Mouse (Mus musculus) frontal cortex, postnatal 14 days (tissue): Measurements from ENCODE around the gene Sipa1l1.

Experiments used
- DNase-seq, 2 experiments: peaks; one replicate each; pipeline ENCODE4 v3.0.0; 2022; ENCODE audit warnings: low spot score in 2 of 2

Gene Sipa1l1

DNA sequence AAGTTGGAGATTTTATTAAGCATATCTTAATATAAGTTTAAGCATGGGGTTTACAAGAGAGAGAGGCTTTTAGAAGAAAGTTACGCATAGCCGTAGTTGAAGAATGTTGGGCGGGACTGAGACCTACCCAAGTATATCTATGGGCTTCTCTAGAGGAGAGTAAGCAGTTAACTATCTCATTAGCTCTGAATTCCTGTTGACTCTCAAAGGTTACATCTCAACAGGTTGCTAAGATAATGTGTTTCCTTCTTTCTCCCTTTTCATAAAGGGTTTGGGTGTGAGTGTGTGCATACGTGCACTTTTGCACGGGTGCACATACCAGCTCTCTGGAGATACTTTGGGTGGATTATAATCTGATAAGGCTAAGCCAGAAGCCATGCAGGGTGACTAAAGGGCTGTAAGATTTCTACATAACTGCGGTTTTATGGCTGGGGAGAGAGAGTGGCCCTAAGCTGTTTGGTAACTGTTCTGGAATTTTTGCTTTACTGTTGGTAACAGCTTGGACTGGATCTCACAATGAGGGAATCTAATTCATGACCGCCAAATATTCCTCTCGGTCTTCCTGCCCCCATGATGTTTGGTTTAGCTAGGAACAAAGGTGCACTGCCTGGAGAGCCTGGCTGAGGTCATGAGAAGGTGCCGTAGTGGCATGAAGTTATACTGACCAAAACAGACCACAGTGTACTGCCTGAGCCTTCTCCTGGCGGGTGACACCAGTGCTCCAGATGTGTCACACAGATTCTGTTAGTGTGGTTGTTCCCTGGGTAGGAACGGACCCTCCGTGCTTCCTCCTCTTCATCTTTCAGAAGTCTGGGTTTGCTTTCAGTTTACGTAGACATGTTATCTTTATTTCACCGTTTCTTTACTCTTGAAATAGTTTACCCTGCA, 78.5 kb downstream of the Sipa1l1 start:
- DNase-seq, result no peak

DNA sequence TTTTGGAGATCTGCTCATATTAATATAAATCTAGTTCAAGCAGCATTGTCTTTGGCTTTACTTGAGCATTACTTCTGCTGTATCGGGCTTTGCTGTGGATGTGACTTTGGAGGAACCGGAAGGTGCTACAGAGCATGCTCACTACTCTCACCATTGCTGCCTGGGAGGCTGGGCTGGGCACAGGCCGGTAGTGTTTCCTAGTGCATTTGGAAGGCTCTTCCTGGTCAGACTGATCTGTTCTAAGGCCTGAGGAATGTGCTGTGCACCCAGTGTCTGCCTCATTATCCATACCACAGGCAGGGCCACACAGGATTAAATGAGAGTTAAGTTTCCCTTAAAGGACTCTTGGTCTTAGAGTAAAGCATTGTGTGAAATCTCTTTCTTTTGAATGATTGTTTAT, 79.4 kb downstream of the Sipa1l1 start:
- no peak for DNase-seq

DNA sequence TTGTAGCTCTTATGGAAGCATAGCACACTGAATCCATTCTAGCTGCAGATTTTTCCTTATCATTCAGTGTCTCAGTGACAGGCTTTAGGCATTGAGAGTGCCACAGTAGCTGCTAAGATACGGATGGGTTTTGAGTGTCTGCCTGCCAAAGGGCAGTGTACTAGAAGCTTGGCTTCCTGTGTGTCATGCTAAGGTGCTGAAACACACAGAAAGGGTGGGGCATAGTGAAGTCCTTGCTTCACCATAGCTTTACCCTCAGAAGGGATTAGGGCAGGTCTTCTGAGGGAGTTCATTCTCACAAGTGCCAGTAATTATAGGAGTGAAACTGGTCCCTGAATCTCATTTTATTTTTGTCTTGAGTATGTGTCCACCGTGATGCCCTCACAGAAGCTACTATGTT, 82.2 kb downstream of the Sipa1l1 start:
- no peak for DNase-seq

DNA sequence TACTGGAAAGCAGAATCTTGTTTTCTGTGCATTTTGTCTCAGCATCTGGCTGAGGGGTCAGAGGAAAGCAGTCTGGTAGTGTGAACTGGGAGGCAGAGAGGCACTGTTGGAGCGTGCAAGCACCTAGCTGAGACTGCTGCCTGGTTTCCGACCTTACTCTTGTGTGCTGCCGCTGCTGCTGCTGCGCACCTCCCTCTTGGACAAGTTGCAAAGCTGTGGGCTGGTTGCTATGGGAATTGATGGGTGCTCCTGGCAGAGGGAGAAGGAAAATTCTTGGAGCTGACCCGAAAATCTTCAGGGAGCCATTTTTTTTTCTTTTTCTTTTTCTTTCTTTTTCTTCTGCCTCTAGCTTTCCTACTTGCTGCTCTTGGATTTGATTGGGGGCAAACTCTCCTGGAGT, 85.0 kb downstream of the Sipa1l1 start:
- peak in 1 of 2 experiments; percentile 40 for DNase-seq

DNA sequence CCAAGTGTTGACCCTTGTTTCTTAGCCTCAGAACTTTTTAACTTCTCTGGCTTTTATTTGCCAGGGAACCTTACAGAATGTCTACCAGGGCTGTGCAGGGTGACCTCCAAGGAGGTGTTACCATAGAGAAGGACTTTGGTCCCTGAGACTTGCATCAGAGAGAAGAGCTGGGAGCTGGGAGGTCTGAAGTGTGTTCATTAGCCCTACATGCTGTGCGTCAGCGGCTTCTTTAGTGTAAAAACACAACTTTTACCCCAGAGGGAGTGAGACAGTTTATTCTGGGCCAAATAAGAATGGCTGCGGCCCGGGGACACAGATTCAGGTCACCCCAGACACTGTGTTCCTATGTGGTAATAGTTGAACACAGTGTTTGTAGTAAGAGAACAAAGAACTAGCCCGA, 86.9 kb downstream of the Sipa1l1 start:
- no peak for DNase-seq

DNA sequence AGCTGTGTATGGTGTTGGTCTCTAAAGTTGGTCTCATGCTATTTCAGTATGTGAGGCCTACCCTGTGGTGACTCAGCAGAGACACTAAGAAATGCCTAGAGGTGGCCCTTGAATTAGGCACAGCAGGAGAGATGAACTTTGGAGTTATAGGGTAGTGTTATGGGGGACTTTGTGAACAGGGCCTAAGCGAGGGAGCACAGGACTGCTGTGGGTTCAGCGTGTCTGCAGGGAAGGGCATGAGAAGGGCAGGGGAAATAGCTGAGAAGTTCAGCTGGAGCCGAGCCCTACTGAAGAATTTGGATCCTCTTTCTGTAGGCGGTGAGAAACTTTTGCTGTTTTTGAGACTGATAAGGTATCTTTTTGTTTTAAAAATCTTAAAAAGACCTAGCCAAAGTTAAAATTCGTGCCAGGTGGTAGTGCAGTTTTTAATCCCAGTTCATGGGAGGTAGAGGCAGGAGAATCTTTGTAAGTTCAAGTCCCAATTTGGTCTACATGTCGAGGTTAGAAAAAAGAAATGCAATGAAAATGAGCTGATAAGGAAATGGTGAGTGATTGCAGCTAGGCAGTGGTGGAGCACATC, 87.9 kb downstream of the Sipa1l1 start:
- DNase-seq, result no peak

DNA sequence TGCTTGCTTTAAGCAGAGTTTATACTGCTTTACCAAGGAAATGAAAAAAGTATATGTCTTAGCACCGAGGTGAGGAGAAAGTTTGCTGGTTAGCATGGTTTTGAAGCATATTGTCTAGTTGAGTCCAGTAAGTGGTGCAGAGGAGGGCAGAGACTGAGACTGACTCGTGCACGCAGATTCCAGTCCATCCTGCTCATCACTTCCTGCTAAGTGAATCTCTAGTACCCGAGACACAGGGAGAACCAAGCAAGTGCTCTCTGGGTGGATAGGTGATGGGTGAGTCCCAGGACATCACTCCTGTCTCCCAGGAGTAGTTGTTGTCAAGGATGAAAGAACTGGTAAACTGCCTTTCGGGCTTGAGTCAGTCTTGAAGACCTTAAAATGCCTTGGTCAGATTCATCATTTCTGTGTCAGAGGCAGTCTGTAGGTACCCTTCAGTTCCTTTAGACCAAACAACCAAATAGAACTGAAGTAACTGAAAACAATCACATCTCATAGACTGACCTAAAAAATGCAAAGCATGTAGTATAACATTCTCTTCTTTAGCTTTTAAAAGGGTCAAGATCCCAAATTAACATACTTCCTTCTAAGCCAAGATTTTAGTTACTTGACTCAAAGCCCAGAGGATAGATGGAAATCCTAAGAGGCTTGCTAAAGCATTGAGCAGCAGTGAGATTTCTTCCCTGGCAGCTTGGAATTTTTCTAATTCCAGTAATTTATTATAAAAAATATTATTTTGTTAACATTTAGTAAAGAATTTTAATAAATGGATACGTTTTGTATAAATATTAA, 89.1 kb downstream of the Sipa1l1 start:
- DNase-seq, result no peak

DNA sequence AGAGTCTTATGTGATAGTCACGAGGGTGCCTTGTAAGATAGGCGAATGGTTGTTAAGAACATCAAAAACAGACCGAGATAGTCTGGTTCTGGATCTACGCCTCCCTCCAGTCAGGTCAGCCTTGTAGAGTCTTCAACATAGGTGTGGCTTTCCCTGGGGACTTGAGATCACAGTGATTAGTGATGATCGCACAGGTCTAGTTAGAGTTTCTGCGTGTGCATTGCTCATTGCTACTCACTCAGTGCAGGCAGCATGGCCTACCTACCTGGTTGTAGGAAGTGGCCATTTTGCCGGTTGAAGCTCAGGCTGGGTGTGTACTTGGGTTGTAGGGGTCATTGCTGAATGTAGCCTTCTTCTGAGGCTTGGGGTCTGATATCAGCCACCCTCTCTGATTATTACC, 94.3 kb downstream of the Sipa1l1 start:
- no peak for DNase-seq

DNA sequence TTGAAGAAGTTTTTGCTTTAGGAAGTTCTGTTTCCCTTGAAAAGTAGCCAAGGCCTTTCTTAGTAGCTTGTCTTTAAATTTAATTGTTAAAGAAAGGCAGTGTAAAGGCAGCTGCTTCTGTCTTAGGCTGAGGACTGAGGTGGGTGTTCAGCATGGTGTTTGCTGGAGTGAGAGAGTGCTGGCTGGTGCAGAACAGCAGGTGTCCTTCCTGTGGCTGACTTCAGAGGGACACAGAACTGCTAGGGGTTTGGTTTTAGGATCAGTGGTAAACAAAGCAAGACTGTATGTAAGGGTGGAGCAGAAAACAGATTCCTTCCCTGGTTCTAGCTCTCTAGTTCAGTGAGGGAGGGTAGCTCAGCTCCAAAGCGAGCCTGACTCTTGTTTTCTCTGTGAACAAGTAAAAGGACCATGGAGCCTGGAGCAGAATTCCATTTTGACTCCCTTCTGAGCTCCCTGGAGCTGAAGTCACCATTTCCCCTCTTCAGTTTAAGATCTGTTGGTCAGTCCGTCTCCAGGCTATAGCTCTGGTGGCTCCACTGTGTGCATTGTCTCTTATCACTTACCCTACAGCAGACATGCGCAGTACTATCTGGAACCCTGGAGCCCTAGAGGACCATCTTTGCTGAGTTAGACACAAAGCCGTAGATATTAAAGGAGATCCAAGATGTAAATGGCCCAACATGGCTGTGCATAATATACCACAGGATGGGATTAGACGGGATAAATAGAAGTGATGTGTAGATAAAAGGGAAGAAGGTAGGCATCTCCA, 95.1 kb downstream of the Sipa1l1 start:
- DNase-seq, result no peak

DNA sequence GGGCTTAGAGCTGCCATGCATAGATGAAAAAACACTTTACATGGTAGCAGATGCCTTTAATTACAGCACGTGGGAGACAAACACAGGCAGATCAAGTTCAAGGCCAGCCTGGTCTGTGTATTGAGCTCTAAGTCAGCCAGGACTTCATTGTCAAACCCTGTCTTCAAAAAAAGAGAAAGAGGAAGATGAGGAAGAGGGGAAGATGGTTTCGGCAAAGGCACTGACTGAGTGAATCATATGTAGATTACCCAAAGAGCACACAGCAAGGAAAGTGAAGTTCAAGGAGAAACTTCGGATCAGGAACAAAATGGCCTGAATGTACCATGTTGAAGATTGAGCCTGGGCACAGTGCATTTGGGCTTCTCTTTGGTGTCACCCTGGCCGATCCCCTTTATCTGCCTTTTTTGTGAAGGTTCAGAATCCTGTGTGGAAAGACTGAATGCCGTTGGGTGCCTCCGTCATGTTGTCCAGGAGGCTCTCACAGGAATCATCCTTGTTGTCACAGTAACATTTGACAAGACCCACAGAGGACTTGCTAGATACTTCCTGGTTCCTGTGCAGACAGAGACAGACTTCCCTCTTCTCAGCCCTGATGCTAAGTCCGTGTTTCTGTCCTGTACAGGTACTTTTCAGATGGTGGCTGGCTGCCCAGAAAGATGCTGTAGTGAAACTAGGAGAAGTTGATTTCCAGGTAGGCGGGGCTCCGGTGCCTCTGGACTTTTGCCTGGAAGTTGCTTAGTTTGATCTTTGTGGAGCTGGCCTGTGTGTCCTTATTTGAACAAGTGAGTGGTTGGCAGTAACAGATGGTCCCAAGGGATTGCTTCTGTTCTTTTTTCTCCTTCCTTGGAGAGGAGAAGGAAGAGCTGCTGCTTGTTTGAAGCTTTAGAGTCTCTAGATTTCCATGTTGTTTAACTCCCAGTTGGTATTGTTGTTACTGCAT, 96.5 kb downstream of the Sipa1l1 start:
- no peak for DNase-seq

DNA sequence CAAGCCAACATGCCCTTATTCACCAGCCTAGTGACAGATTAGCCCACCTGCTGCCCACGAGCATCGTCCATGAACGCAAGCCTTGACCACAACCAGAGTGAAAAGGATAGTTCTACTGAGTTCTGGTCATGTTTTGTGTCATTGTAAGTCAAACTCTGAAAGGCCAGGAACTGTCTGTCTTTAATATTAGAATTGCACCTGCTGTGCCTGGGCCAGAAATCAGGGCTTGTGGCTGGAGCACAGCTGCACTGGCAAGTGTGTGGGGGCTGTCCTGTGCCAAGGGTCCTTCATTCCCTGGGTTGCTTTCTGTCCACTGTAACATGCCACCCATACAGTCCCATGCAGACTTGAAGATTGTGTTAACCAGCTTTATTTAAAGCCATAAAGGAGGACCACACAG, 102.3 kb downstream of the Sipa1l1 start:
- no peak for DNase-seq

DNA sequence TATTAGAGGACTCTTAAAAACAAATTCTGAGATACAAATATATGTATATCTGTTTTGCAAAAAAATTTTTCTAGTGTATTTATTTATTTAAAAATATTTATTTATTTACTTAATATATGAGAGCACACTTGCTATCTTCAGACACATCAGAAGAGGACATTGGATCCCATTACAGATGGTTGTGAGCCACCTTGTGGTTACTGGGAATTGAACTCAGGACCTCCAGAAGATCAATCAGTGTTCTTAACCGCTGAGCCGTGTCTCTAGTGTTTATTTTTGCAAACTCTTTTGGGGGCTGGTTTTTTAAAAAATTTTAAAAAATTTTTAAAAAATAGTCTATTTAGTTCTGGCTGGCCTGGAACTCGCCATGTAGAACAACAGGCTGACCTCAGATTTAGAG, 104.4 kb downstream of the Sipa1l1 start:
- no peak for DNase-seq

DNA sequence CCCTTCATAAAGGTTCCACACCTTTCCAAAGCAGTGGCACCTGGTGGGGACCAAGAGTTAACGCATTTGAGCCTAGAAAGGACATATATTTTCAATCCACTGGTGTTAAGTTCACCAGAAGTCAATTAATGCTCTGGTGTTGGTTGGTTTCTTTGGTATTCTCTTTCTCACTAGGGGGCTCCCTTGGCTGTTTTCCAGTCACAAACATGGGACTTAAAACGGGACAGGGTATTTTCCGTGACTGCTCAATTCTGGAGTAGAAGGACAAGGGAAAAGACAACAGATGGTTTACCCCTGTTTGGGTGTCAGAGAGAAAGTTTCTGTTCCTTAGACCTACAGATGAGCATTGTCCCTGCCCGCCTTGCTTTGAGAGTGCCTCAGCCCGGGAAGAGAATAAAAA, 105.5 kb downstream of the Sipa1l1 start:
- no peak for DNase-seq

DNA sequence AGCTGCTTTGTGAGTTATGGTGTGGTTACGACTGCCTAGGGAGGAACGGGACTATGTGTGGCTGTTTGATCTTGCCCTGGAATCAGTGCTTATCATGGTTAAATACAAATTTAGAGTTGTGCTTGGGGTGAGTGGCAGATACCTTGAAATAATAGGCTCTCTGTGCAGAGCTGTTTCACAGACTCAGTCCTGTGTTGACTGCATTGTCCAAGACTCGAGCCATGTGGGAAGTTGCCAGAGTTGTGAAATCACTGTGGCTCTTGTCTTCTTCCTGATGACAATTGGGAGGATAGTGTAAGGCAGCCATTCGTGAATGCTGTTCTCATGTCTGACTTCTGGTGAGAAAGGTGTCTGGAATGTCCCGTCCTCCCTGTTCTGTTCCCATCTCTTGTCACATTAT, 106.6 kb downstream of the Sipa1l1 start:
- DNase-seq, result no peak

DNA sequence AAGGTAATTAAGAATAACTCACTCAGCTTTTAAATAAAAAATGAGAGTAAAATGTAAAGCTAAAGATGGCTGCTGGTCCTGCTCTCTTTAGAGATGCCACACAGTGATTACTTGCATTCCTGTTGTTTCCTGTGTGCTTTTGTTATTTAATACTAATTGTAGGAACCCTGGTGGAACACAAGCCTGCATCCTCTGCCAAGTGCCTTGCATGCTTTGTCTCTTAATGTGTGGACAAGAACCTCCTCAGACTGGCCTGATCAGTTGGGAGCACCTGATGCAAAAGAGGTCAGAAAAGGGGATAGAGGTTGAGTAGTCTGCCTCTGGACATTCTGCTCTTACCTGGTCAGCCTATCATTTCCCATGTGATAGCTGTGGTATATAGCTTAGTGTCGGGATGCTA, 107.5 kb downstream of the Sipa1l1 start:
- no peak for DNase-seq

DNA sequence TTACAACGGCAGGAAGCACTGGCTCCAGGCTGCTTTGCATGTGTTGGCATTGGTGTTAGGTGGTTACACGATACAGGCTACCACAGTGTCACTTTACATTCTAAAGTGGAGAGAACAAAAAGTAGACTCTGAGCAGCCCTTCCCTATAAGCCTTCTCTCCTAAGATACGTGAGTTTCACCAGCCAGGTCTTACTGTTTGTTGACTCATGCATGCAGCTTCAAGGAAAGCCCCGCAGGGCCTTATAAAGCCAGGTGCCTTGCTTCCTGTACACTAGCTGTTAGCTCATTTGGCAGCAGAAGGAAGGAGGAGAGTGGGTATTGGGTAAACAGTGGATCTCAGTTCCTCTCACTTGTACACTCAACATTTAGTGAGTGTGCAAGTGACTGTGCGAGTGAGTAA, 115.5 kb downstream of the Sipa1l1 start:
- no peak for DNase-seq

DNA sequence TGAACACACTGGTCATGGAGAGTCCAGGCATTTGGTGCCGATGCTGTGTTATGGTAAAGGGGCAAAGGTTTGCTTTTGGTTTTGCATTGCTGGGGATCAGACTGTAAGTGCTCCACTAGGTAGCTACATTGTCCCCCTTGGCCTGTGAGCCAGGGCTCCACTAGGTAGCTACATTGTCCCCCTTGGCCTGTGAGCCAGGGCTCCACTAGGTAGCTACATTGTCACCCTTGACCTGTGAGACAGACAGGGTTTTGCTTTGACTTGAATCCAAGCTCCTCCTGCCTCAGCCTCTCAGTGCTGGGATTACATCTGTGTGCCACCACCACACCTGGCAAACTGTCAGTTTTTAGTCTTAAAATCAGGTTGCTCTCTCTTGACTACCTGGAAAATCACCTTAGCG, 115.9 kb downstream of the Sipa1l1 start:
- no peak for DNase-seq

DNA sequence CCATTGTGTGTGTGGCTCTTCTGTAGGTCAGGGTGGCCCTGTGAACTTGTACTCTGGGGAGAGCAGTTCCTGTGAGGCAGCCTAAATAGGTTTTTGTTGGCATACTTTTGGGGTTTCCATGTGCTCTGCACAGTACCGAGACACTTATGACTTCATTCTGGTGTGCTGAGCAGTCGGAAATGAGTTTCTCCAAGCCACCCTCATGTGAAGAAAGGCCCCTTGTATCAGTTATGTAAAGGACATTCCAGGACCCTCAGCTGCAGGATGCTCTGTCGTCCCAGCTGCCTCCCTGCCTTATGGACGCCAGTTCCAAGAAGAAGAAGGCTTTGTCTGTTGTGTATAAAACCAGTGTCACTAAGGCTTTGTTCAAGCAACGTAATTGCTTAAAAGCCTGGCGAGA, 116.9 kb downstream of the Sipa1l1 start:
- DNase-seq, result no peak

DNA sequence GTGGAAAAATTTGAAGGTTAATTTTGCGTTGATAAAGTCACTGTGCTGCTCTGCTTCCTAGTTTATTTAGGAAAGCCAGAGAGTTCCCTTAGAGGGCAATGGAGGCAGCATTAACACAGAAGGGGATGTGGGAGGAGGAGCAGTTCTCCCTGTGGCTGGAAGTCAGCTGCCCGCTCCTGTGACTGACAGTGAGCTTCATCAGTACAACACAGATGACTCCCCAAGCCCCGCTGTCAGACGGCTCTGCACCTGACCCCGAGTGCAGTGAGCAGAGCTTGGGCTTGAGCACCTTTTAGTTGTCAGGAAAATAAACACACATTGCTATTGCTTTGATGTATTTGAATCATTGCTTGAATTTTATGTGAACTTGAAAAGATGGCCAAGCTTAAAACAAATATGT, 117.7 kb downstream of the Sipa1l1 start:
- DNase-seq, result no peak

DNA sequence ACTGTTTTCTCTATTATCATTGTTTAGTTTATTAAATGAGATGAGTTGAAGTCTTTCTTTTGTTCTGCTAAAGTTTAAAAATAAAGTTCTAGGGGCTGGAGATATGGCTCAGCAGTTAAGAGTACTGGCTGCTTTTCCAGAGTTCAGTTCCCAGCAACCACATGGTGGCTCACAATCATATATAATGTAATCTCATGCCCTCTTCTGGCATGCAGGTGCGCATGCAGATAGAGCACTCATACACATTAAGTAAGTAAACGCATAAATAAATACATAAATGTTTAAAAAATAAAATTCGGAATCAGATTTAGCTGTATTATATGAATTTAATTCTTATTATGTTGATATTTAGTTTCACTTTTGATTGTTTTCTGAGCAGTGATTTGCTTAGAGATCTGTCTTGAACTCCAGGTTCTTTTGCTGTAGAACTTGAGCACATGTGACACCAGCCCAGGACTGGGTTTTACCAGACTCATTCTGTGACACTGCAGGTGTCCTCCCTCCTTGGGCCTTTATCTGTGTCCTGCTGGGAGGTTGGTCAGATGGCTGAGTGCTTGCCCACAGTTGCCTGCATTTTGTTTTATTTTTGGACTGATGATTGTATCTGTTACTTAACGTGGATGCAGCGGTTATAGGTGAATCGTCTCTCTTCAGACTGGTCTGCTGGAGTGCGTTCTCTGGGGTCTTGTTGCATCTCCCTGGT, 124.6 kb downstream of the Sipa1l1 start:
- no peak for DNase-seq
